Mouse (Mus musculus): Measurements from ENCODE around the gene Glt1d1. TPM values are rescaled to one million over a fixed set of nuclear protein-coding genes. Genes with fewer than 3 reads are reported as not detected.

Glt1d1 gene
- polyA plus RNA-seq, 1 experiment from 2014 or later = 0.94 TPM

DNA sequence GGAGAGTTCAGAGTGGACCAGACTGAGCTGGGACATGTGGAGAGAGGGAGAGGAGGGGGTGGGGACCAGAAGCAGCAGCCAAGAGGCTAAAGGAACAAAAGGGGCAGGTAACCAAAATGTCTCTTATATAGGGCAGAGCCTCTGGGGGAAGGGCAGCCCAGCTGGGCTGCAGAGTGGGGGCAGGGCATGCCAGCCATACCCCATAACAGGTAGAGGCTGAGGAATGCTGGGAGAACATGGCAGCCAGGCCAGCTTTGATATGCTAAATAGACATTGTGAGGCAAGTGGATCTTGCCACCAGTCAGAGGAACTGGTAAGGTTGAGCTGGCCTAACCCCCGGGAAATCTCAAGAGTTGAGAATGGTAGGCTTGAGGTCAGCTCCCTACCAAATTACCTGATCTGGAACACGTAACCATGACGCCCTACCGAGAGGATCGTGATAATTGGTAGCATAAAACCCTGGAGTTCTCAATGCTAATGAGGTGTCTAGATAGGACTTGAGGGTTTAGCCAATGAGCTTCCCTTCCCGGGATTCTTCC is 7.1 kb downstream of the Glt1d1 start:
- no peak overlapping the region for H3K27ac ChIP-seq
- H3K4me1 ChIP-seq = no peaks in the 10 kb centered on the region
- H3K36me3 ChIP-seq = no peaks in the 10 kb centered on the region
- H3K4me3 ChIP-seq = no peak overlapping the region
- H3K9me3 ChIP-seq (replicated peaks) = no peaks in the 10 kb centered on the region; the same call in 1 of the 2 replicates
- DNase-seq (ENCODE audit: low spot score) = no peak
- no peaks in the 10 kb centered on the region for H3K27me3 ChIP-seq (ENCODE audit: low read depth, poor library complexity, severe bottlenecking)
- WGBS = 84% methylated on average over 6 of the region's 6 CpGs

DNA sequence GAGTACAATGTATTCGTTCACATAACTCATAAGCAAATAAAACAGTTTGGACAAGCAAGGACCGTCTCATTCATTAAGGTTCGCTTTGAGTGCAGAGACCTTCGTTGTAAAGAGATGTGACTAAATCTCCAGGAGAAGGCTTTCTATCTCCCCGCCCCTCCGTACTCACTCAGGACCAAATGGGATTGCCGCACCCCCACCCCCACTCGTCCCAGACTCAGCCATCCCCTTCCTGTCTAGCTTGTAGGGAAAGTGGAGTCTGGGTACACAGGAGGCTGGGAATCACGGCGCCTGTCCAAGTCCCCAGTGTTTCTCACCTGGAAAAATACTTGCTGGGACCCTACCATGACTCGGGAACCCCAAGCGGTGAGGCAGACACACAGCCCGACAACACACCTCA is 7.6 kb downstream of the Glt1d1 start:
- no peak for DNase-seq (ENCODE audit: low spot score)
- Histone ChIP-seq H3K9me3 (replicated peaks) (no peaks in the 10 kb centered on the region; the same call in 1 of the 2 replicates), H3K27ac (no peak overlapping the region), H3K4me3 (no peak overlapping the region), H3K36me3 (no peaks in the 10 kb centered on the region), H3K27me3 (ENCODE audit: low read depth, poor library complexity, severe bottlenecking) (no peaks in the 10 kb centered on the region), H3K4me1 (no peaks in the 10 kb centered on the region)
- WGBS = 94% methylated on average over 13 of the region's 13 CpGs

DNA sequence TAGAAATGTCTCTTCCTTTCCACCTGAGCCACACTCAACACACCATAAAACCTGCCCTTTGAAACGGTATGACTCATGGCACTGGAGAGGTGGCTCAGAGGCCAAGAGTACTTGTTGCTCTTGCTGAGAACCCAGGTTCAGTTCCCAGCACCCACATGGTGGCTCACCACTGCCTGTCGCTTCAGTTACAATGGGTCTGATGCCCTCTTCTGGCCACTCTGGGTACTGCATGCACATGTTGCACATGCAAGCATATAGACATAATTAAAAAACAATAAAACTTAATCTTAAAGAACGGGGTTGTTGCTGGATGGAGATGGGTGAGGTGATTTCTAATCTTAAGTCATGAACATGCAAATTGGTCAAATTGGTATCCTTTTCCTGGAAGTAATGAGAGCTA is 8.3 kb downstream of the Glt1d1 start:
- Histone ChIP-seq H3K27me3 (ENCODE audit: low read depth, poor library complexity, severe bottlenecking) (no peaks in the 10 kb centered on the region), H3K4me3 (no peak overlapping the region), H3K9me3 (replicated peaks) (no peaks in the 10 kb centered on the region; the same call in 1 of the 2 replicates), H3K36me3 (no peaks in the 10 kb centered on the region), H3K27ac (no peak overlapping the region), H3K4me1 (no peaks in the 10 kb centered on the region)
- DNase-seq (ENCODE audit: low spot score) = no peak
- WGBS = 90% methylated on average over 3 of the region's 3 CpGs

DNA sequence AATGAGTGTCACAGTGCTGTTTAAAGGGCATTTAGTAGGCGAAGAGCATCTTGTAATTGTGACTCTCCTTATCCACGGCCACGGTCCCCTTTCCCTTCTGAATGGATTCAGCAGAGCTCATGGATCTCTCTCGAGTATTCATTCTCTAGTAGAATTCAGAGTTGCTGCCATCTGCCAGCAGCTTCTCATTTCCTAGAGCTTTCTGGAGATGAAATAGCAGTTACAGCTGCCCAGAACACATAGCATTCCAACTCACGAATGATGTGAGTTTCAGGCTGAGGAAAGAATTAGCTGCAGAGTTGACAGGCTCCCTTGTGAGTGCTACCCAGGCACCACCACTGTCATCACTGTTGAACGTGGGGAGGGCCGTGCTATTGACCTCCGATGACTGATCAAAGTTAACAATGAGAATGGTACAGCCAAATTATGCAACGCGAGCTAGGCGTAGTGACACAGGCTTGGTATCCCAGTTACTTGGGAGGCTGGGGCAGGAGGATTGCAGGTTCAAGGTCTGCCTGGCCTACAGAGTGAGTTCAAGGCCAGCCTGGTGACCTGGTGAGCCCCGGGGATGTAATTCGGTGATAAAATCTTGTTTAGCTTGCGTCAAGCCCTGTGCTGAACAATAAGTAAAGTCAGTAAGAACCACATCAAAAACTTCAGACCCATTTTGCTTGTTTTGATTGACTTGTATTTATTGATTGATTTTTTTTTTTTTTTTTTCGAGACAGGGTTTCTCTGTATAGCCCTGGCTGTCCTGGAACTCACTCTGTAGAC is 9.3 kb downstream of the Glt1d1 start:
- Histone ChIP-seq H3K36me3 (no peaks in the 10 kb centered on the region), H3K27ac (no peak overlapping the region), H3K9me3 (replicated peaks) (no peaks in the 10 kb centered on the region; the same call in 1 of the 2 replicates), H3K27me3 (ENCODE audit: low read depth, poor library complexity, severe bottlenecking) (no peaks in the 10 kb centered on the region), H3K4me3 (no peak overlapping the region), H3K4me1 (no peaks in the 10 kb centered on the region)
- 95% methylated on average over 15 of the region's 15 CpGs for WGBS
- DNase-seq (ENCODE audit: low spot score) = no peak

DNA sequence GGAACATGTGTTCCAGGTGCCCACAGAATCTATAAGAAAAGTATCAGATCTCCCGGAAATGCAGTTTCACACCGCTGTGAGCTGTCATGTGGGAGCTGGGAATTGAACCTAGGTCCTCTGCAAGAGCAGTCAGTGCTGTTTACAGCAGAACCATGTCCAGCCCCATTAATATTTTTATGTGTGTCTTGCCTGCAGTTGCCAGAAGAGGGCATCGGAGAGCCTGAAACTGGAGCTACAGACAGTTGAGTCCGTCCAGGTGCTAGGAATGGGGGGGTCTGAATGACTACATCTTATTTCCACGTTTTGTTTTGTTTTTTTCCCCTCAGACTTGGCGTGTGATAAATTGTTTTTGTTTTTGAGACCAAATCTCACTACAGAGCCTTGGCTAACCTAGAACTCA is 16.0 kb downstream of the Glt1d1 start:
- 77% methylated on average over 6 of the region's 6 CpGs for WGBS
- Histone ChIP-seq H3K36me3 (peaks cover 7% of the 10 kb centered on the region), H3K4me1 (peaks cover 4% of the 10 kb centered on the region; the same call in 1 of the 2 replicates), H3K27me3 (ENCODE audit: low read depth, poor library complexity, severe bottlenecking) (no peaks in the 10 kb centered on the region), H3K27ac (no peak overlapping the region), H3K4me3 (no peak overlapping the region), H3K9me3 (replicated peaks) (no peaks in the 10 kb centered on the region)
- peak; percentile 33 for DNase-seq (ENCODE audit: low spot score)

DNA sequence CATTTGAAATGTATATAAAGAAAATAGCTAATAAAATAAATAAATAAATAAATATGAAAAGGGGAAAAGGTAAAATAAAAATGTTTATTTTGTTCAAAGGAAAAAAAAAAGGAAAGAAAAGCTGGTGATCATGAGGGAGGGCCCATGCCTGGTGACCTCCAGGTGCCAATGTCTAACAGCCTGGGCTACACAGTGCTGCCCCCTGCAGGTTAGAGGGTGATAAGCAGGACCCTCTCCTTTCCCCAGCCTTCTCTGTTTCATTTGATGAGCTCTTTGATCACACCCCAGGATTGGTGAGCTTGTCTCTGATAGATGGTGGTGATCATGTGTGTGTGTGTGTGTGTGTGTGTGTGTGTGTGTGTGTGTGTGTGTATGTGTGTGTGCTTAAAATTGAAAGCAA is 17.0 kb downstream of the Glt1d1 start:
- Histone ChIP-seq H3K27me3 (ENCODE audit: low read depth, poor library complexity, severe bottlenecking) (no peaks in the 10 kb centered on the region), H3K4me3 (no peak overlapping the region), H3K27ac (no peak overlapping the region), H3K9me3 (replicated peaks) (no peaks in the 10 kb centered on the region), H3K4me1 (peaks cover 4% of the 10 kb centered on the region; the same call in 1 of the 2 replicates), H3K36me3 (peaks cover 7% of the 10 kb centered on the region)
- peak; percentile 42 for DNase-seq (ENCODE audit: low spot score)

DNA sequence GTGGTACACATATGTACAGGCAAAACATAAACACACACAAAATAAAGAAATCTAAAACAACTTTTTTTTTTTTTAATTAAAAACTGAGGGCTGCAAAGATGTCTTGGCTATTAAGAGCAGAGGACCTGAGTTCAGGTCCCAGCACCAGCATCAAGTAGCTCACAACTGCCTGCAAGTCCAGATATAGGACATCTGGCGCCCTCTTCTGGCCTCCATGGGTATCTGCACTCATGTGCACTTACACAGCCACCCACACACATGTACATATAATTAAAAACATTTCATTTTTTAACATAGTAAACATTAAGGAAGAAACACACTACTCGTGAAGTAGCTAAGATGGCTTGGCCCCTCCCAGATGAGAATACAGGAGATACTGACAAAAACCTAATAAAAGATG is 26.2 kb downstream of the Glt1d1 start:
- Histone ChIP-seq H3K9me3 (replicated peaks) (no peaks in the 10 kb centered on the region), H3K27me3 (ENCODE audit: low read depth, poor library complexity, severe bottlenecking) (no peaks in the 10 kb centered on the region), H3K4me3 (no peak overlapping the region), H3K36me3 (peaks cover 9% of the 10 kb centered on the region; the same call in 1 of the 2 replicates), H3K27ac (no peak overlapping the region), H3K4me1 (no peaks in the 10 kb centered on the region)
- DNase-seq (ENCODE audit: low spot score) = no peak
- WGBS = 83% methylated on average over 2 of the region's 2 CpGs

DNA sequence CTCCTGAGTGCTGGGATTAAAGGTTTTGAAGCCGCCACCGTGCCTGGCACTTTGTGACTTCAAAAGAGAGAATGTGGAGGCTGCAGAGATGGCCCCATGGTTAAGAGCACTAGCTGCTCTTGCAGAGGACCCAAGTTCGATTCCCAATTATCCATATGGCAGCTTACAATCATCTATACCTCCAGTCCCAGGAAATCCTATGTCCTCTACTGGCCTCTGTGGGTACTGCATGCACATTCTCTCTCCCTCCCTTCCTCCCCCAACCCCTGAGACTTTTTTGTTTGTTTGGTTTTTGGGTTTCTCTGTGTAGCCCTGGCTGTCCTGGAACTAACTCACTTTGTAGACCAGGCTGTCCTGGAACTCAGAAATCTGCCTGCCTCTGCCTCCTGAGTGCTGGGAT is 27.2 kb downstream of the Glt1d1 start:
- WGBS = 85% methylated on average over 3 of the region's 3 CpGs
- Histone ChIP-seq H3K27ac (no peak overlapping the region), H3K36me3 (peaks cover 9% of the 10 kb centered on the region; the same call in 1 of the 2 replicates), H3K4me1 (no peaks in the 10 kb centered on the region), H3K4me3 (no peak overlapping the region), H3K9me3 (replicated peaks) (no peaks in the 10 kb centered on the region), H3K27me3 (ENCODE audit: low read depth, poor library complexity, severe bottlenecking) (no peaks in the 10 kb centered on the region)
- no peak for DNase-seq (ENCODE audit: low spot score)

DNA sequence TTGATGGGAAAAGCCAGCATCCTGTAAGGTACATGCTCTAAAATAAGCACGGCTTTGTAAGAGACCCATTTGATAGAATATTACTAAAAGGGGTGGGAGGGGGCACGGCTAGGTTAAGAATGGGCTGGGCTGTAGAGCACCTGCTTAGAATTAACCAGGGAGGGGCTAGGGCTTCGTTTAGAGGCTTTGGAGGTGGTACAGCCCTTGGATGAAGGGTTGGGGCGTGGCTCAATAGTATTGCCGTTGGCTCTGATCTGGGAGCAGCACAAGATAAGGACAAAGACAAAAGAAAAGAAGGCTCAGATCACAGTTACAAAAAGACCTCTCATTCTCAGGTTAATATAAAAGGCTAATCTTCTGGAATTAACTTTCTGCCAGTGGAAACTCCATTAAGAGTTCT is 28.2 kb downstream of the Glt1d1 start:
- no peaks in the 10 kb centered on the region for H3K27me3 ChIP-seq (ENCODE audit: low read depth, poor library complexity, severe bottlenecking)
- no peaks in the 10 kb centered on the region for H3K4me1 ChIP-seq
- H3K4me3 ChIP-seq = no peak overlapping the region
- no peak for DNase-seq (ENCODE audit: low spot score)
- 83% methylated on average over 5 of the region's 5 CpGs for WGBS
- H3K36me3 ChIP-seq = peaks cover 9% of the 10 kb centered on the region; the same call in 1 of the 2 replicates
- H3K27ac ChIP-seq = no peak overlapping the region
- H3K9me3 ChIP-seq (replicated peaks) = no peaks in the 10 kb centered on the region

DNA sequence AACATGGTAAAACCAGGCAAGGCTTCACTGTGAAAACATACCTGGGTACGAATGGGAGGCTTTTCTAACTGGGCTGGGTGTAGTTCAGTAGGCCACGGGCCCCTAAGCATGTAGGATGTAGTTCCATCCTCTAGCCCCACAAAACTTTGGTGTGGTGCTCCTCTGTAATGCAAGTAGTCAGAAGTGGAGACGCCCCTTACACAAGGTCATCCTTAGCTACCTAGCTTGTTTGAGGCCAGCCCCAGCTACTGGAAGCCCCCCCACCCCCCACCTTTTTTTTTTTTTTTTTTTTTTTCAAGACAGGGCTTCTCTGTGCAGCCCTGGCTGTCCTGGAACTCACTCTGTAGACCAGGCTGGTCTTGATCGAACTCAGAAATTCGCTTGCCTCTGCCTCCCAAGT is 28.9 kb downstream of the Glt1d1 start:
- no peaks in the 10 kb centered on the region for H3K4me1 ChIP-seq
- H3K27me3 ChIP-seq (ENCODE audit: low read depth, poor library complexity, severe bottlenecking) = no peaks in the 10 kb centered on the region
- 90% methylated on average over 5 of the region's 5 CpGs for WGBS
- no peak overlapping the region for H3K27ac ChIP-seq
- no peak overlapping the region for H3K4me3 ChIP-seq
- H3K36me3 ChIP-seq = peaks cover 9% of the 10 kb centered on the region; the same call in 1 of the 2 replicates
- H3K9me3 ChIP-seq (replicated peaks) = no peaks in the 10 kb centered on the region
- no peak for DNase-seq (ENCODE audit: low spot score)

DNA sequence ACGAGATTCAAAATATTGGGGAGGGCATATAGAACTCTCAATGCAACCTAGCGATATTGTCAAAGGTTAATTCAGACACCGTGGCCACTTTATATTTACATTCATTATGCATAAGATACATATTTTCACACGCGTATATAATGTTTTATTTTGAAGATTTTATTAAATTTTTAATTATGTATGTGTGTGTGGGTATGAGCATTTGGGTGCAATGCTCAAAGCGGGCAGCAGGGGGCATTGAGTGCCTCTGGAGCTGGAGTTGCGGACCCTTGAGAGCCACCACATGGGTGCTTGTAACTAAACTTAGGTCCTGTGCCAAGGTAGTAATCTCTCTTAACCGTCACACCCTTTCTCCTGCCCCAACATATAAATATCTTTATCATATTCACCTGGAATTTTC is 41.9 kb downstream of the Glt1d1 start:
- H3K27ac ChIP-seq = no peak overlapping the region
- no peak overlapping the region for H3K4me3 ChIP-seq
- peaks cover 3% of the 10 kb centered on the region; the same call in 1 of the 2 replicates for H3K9me3 ChIP-seq (replicated peaks)
- no peaks in the 10 kb centered on the region for H3K4me1 ChIP-seq
- 93% methylated on average over 8 of the region's 8 CpGs for WGBS
- no peak for DNase-seq (ENCODE audit: low spot score)
- H3K27me3 ChIP-seq (ENCODE audit: low read depth, poor library complexity, severe bottlenecking) = no peaks in the 10 kb centered on the region
- peaks cover 7% of the 10 kb centered on the region; the same call in 1 of the 2 replicates for H3K36me3 ChIP-seq

DNA sequence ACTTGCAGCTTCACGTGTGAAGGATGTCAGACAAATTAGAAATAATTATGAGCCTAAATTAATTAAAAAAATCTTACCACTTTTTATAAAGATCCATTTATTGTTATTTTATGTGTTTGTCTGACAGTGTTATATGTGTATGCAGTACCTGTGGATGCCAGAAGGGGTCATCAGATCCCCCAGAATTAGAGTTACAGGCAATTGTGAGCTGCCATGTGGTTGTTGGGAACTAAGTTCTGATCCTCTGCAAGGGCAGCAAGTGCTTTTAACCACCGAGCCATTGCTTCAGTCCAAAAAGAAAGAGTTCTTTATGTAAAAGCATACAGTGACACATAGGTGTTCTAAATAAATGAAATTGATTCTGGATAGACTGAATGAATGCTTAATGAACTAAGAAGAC is 45.5 kb downstream of the Glt1d1 start:
- H3K27me3 ChIP-seq (ENCODE audit: low read depth, poor library complexity, severe bottlenecking) = no peaks in the 10 kb centered on the region
- H3K9me3 ChIP-seq (replicated peaks) = peaks cover 3% of the 10 kb centered on the region; the same call in 1 of the 2 replicates
- no peak overlapping the region for H3K27ac ChIP-seq
- H3K4me1 ChIP-seq = no peaks in the 10 kb centered on the region
- no peak for DNase-seq (ENCODE audit: low spot score)
- H3K36me3 ChIP-seq = peaks cover 7% of the 10 kb centered on the region; the same call in 1 of the 2 replicates
- WGBS = 95% methylated on average over 2 of the region's 2 CpGs
- no peak overlapping the region for H3K4me3 ChIP-seq

DNA sequence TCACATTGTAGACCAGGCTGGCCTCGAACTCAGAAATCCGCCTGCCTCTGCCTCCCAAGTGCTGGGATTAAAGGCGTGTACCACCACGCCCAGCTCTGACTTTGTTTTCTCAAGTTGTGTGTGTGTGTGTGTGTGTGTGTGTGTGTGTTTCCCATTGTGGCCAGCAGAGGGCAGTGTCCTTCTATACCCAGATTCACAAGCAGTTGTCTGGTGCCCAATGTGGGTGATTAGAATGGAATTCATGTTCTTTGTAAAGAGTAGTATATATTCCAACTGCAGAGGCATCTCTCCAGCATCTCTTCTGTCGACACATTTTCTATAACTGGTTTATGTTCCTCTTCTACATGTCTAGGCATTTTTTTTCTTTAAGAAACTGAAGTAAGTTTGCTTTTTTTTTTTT is 46.4 kb downstream of the Glt1d1 start:
- H3K36me3 ChIP-seq = peaks cover 7% of the 10 kb centered on the region; the same call in 1 of the 2 replicates
- peaks cover 3% of the 10 kb centered on the region; the same call in 1 of the 2 replicates for H3K9me3 ChIP-seq (replicated peaks)
- H3K4me3 ChIP-seq = no peak overlapping the region
- no peaks in the 10 kb centered on the region for H3K4me1 ChIP-seq
- no peak overlapping the region for H3K27ac ChIP-seq
- no peaks in the 10 kb centered on the region for H3K27me3 ChIP-seq (ENCODE audit: low read depth, poor library complexity, severe bottlenecking)
- WGBS = over 99% methylated on average over 5 of the region's 5 CpGs
- no peak for DNase-seq (ENCODE audit: low spot score)
